Comparison of ENCODE assay signal across 24 mouse cellular contexts in the genomic region with DNA sequence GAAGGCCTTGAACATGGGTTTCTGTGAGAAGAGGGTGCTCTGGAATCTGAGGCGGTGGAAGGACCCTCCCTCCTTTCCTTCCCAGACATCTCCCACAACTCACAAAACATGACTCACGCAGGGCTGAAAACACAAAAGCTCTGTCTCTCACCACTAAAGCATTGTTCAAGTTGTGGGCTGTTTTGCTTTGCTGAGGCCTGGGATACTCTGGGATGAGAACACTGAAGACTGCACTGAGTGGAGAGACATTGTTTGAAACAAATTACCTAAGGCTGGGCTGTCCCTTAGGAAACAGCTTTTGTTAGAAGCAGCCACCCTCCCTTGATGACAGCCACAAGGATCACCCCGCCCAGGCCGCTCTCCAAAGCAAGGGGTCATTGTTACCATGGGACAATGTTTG.
"Had no signal": no experiment of that assay in that cellular context is flagged by ENCODE, and none has a peak within 500 bp of the region (broad histone marks: within the 10 kb centered on the region; RNA-seq: fewer than 3 reads in every experiment).

No protein-coding gene starts in this region.

- ATAC-seq: liver, embryonic 12.5 days had no signal

- H3K4me2 ChIP-seq: kidney, embryonic 15.5 days; limb, embryonic 13.5 days; liver, embryonic 12.5 days; liver, embryonic 15.5 days; lung, embryonic 15.5 days; neural tube, embryonic 12.5 days; neural tube, embryonic 15.5 days; stomach, embryonic 15.5 days had no signal

- H3K4me1 ChIP-seq: kidney, embryonic 15.5 days; limb, embryonic 10.5 days; limb, embryonic 13.5 days; liver, embryonic 15.5 days; lung, embryonic 15.5 days; midbrain, embryonic 10.5 days; neural tube, embryonic 12.5 days; stomach, embryonic 15.5 days had no signal

- H3K27ac ChIP-seq: kidney, embryonic 15.5 days; limb, embryonic 10.5 days; limb, embryonic 13.5 days; liver, embryonic 12.5 days; liver, embryonic 15.5 days; lung, embryonic 15.5 days; midbrain, embryonic 10.5 days; neural tube, embryonic 12.5 days; neural tube, embryonic 15.5 days; stomach, embryonic 15.5 days had no signal

- H3K4me3 ChIP-seq: kidney, embryonic 15.5 days; limb, embryonic 10.5 days; limb, embryonic 13.5 days; liver, embryonic 12.5 days; liver, embryonic 15.5 days; lung, embryonic 15.5 days; megakaryocyte, embryonic 14.5 days; midbrain, embryonic 10.5 days; neural tube, embryonic 12.5 days; neural tube, embryonic 15.5 days; stomach, embryonic 15.5 days had no signal

- H3K9ac ChIP-seq: kidney, embryonic 15.5 days; limb, embryonic 13.5 days; liver, embryonic 12.5 days; liver, embryonic 15.5 days; lung, embryonic 15.5 days; neural tube, embryonic 12.5 days; neural tube, embryonic 15.5 days; stomach, embryonic 15.5 days had no signal

- H3K36me3 ChIP-seq: liver, embryonic 12.5 days; liver, embryonic 15.5 days had no signal

- H3K9me3 ChIP-seq: kidney, embryonic 15.5 days; limb, embryonic 10.5 days; limb, embryonic 13.5 days; liver, embryonic 12.5 days; liver, embryonic 15.5 days; lung, embryonic 15.5 days; megakaryocyte, embryonic 14.5 days; midbrain, embryonic 10.5 days; neural tube, embryonic 12.5 days; neural tube, embryonic 15.5 days; stomach, embryonic 15.5 days had no signal

- H3K27me3 ChIP-seq: kidney, embryonic 15.5 days; limb, embryonic 13.5 days; liver, embryonic 12.5 days; liver, embryonic 15.5 days; lung, embryonic 15.5 days; megakaryocyte, embryonic 14.5 days; neural tube, embryonic 12.5 days; neural tube, embryonic 15.5 days; stomach, embryonic 15.5 days had no signal

- DNase-seq: kidney, adult 11 months; kidney, adult 8-10 months; kidney, postnatal 10 days; kidney, postnatal 36 days; liver; lung, adult 18-20 months; lung, postnatal 10 days; lung, postnatal 36 days; midbrain, embryonic 14.5 days; right cerebral cortex, adult 18-20 months; right cerebral cortex, postnatal 14 days; spleen, adult 18-20 months; thymus, postnatal 25 days had no signal
